Mouse (Mus musculus) CD4-positive, CD25-positive, alpha-beta regulatory T cell, adult 4 months (primary cell): ENCODE data around the gene Ank. TPM values are rescaled to one million over a fixed set of nuclear protein-coding genes. Genes with fewer than 3 reads are reported as not detected.

ENCODE experiments used
- ATAC-seq: one replicate; pipeline ENCODE4 v1.8.0; 2017
- polyA plus RNA-seq, 2 experiments: library from polyadenylated mRNA; unstranded; fragments of 100-300 nt; shearing (Covaris generic); gene quantifications; one replicate each; pipeline ENCODE4 v1.2.1; 2017

Gene Ank
- polyA plus RNA-seq, 2 experiments from 2014 or later = 15.2 to 16.9 TPM

DNA sequence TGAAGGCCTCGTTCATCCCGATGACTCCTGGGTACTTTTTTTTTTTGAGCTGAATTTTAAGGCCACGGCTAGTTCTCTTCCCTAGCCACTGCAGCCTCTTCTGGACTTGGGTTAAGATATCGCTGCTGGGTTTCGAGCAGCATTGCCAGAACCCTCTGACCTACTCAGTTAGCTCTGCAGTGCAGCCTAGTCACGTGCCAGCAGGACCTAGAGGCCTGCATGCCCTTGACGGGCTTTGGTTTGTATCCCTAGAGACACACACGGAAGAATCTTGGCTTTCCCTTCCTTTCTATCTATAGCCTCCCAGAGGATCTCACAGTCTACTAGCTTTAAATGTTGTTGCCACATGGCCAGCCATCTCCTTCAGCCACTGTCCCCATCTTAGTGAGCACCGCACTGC is 73.3 kb downstream of the Ank start:
- ATAC-seq = no peak

DNA sequence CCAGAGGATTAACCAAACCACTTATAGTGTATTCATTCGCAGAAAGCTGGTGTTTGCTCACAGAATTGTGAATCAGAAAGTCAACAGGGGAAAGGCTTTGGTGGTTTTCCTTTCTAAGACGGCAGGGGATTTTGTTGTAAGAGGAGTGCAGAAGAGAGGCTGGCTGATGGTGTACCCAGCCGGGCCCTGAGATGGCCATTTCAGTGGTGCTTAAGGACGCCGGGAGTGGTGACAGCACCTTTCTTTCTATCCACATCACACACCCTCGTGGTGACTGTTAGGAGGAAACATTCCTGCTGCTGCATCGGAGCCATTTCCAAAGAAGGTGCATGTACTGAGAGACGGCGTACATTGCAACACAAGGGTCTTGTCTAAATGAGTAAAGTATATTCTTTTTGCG is 78.7 kb downstream of the Ank start:
- ATAC-seq = no peak

DNA sequence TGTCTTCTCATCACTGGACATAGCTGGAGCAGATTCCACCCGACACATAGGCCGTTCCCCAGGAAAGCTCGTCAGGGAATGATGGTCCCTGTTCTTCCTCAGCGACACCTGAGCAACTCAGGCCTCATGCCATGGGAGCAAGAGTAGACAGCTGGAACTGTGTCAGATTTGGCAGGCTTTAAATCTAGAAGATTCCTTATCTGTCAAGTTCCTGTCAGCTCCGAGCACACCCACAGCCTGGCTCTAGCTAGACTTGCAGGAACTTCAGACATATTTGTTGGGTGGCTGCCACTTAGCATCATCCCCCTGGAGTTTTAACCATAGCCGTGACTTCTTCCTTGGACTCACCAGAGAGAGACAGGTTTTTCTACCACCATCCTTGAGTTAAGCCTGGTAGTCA is 81.6 kb downstream of the Ank start:
- no peak for ATAC-seq

DNA sequence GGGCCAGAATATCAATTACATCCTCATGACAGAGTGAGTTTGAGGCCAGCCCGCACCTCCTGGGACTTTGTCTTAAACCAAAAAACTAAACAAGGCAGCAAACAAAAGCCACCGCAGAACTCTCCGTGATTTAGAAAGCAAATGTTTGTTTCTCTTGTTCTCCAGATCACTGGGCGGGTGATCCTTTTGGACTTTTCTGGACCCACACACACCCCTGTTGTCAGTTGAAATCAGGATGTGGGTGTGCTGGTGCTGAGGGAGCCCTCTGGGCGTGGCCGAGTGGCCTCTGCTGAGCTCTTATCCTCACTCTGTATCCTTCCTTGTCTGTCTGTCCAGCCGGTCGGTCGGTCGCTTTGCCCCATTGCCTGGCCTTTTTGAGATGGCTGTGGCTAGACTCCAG is 82.6 kb downstream of the Ank start:
- ATAC-seq = no peak

DNA sequence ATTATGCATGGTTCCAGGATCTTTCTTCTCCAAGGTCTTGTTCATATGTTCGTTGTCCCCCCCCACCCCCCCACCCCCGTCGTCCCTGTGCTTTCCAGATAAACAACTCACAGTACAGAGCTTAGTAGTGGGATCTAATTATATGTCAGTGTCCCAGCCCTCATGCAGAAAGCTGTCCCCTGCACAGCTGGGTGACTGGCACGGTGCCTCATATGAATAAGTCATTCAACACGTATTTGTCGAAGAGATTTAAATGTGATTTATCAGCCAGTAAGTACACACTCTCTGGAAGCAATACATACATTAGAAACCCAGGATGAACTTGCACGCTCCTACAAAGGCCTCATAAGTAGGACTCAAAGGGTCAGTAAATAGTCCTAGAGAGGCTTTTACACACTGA is 83.4 kb downstream of the Ank start:
- ATAC-seq = no peak

DNA sequence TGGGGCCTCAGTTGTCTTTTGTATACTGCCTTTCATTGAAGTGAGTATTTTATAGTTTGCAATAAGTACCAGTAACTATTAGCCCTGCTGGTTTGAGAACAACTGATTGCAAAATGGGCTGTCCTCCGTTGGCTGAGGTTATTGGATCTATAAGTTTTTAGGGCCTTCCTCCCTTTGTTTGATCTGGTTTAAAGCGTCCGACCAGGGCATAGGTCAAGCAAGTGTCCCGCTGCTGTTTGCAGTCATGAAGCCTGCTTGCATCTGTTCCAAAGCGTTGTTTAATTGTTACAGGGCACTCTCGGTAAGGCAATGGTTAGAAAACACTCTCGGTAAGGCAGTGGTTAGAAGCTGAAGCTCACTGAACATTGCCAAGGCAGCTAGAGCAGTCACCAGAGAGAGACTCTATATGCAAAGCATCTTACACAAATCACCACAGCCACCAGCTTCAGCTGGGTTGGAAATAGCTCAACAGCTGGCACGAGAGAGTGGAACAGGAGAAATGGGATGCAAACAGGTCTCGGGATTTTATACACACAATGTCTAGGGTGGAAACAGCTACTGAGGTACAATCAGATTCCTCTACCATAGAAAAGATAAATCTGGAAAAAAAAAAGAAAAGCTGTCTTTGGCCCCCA is 84.0 kb downstream of the Ank start:
- no peak for ATAC-seq

DNA sequence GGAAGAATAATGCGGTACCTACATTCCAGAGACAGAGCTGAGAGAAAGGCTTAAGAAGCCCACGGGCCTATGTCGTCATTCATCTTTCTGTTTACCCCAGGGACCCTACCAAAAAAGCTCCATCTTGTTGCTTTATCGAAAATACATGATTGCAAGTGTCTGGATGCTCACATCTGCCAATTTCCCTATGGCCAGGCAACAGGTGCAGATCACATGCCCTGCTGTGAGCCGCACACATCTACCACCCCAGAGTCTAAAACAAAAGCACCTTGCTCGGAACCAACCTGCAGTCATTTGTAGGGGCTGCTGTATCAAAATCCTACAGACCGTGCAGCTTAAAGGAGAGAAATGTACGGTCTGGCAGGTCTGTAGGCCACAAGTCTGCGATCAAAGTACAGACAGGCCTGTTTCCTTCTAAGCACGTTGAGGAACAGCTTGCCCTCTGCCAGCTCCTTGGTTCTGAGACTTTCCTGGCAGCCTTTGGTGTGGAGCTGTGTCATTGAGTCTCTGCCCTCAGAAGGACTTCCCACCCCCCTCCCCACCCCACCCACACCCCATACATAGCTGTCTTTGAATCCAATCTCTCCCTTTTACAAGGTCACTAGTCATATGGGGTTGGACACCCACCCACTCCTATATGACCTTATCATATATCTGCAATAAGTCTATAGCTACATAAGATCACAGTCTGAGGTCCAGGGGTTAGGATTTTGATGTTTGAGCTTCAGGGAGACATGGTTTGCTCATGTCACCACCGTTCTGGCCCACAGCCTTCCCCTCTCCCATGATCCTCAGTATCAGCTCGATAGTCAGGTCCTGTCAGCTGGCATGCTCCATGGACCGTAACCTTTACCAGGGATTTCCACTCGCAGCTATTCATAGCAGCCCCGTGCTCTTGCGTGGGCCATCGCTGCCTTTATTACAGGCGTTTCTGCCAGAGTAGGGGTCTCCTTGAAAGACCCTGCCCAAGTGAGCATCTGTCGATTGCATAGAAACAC is 84.9 kb downstream of the Ank start:
- ATAC-seq = no peak

DNA sequence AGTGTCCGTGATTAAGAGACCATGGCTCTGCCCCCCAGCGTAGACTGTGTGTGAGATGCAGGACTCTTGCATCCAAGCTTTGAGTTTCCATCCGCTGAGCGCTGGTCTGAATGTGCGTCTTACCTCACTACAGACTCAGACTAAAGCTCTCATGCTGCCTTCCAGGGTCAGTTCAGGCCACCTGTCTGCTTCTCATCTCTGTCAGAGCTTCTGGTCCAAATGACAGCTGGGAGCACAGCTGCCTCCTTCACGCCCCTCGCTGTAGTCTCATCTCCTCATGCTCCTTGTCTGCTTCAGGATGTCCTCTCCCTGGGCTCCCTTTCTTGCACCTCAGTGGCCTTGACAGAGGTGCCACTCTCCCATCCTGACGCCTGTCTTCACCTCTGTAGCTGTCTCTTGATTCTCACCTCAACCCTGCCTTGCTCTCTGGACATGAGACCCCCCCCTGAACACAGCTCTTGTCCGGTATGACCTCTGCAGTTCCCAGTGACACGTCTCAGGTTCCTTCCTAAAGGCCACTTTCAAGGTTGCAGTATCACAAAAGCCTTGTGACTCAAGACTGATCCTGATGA is 85.7 kb downstream of the Ank start:
- no peak for ATAC-seq

DNA sequence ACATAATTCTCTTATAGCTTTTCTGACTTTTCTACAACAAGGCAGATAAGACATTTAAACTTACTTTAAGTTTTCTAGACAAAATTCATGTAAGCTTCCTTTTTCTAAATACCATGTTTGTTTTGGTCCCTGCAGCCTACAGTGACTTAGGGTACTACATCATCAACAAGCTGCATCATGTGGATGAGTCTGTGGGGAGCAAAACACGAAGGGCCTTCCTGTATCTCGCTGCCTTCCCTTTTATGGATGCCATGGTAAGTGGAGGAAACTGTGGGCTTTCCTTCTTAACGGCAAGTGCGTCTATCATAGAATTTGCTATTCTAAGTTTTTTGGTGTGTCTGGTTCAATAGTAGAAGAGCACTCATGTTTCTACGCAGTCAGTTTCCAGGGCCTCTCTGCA is 87.1 kb downstream of the Ank start:
- no peak for ATAC-seq

DNA sequence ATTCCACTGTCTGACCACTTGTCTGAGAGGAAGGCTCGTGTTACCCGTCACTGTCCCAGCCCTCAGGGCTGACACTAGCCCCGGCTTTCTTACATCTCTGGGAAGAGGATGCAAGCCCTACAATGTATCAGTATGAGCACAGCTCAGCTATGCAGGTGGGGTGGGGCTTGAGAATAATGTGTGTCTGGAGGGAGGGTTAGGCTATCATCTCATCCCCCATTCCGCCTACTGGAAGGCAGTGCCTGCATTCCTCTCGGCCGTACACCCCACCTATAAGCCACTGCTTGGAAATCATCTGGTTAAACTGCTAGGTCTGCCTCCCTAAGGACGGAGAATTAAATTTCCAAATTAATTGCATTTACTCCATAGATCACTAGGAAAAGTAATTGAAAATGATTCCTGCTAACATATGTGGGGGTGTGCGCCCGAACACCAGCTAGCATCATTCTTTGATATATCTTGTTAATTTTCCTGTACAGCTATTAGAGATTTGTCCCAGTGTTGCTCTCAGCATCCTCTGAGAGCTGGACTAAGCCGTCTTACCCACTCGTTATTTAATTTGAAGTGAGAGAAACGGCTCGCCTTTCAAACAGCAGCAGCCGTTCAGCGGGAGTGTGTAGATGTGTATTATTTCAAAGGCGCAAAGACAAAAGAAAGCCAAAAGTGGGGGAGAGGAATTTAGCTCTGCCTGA is 92.1 kb downstream of the Ank start:
- no peak for ATAC-seq

DNA sequence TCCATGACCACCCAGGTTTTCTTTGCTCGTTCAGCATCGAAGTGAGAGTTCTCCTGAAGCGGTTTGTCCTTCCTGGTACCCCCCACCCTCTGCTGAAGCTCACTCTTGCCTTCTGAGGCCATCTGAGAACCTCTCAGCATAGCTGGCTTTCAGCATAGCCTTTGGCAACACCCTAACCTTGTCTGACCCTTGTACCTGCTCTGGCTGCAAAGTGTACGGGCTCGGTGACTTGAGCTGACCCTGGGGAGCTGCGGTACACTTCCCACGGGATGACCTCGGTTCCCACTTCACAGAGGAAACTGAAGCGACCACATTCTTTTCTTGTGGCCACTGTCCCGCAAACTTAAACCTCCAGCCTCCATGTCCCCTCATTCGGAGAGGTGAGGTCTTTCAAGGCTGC is 93.8 kb downstream of the Ank start:
- ATAC-seq = no peak

DNA sequence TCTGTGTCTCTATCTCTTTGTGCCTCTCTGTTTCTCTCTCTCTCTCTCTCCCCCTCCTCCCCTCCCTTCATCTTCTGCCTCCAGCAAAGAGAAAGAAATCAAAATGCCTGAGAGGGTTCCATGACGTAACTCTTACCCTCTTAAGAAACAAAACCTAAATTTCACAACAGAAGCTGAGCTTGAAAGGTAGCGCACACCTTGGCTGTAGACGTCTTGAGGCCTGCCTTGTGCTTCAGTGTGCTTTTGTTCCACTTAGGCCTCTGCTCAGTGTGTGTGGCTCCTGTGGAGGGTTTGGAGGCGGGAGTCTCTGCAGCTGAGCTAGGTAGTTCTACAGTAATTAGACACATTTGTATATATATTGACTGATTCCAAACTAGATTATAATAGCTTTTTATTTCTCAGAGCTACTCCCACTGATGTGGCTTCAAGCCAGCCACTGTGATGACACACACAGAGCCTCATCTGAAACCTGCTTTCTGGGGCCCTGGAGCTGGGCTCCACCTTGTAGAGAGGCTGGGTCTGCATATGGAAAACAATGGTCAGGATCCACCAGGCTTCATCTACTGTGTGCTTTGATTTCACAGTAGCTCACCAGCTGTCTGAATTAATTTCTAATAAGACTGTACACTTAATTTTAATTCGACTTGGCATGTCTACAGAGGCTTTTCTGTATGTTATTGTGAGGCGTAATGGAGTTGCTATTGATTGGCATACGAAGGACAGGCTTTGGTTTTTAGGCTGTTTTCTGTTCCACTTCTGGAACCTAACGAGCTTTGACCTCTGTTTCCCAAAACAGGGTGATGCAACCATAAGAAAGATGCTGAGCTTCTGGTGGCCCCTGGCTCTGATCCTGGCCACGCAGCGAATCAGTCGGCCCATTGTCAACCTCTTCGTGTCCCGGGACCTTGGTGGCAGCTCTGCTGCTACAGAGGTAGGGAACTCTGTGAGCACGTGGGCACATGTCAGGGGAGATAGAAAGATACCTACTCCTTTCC is 97.9 kb downstream of the Ank start:
- peak; percentile 58 for ATAC-seq

DNA sequence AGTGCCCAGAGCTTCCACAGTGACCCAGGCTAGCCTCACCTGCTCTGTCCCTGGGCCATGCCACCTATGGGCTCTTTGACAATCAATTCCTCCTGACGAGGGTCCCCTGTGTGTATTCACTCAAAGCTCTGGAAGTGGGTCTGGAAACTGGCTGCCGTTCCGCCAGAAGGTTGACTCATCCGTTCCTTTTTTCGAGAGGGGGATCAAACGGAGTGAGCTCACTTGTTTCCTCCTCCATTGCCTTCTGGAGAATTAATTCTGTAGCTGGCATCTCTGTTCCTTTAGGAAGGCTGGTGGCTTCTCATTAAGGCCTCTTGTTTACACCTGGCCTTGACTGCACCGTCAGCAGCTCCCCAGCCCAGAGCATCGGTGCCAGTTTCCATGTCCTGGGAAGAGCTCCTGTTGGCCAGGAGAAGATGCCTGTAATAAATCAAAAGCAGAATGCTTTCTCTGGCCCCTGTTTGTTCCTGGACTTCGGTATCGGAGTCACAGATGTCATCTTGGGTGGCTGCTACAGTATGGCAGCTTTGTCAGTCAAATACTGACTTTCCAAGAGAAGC is 99.2 kb downstream of the Ank start:
- ATAC-seq = no peak

DNA sequence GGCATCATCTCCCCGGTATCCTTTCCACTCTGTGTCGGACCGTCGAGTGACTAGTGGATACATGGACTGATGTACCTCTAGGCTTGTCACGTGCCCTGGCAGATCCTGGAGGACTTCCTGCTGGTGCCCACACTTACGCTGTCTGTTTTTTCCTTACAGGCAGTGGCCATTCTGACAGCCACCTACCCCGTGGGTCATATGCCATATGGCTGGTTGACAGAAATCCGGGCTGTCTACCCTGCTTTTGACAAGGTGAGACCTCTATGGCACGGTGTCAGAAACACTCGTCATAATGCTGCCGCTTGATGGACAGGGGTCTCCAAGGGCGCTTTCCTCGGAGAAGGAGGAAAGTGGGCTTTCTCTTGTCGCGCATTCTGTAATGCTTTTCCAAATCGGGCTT is 100.9 kb downstream of the Ank start:
- no peak for ATAC-seq

DNA sequence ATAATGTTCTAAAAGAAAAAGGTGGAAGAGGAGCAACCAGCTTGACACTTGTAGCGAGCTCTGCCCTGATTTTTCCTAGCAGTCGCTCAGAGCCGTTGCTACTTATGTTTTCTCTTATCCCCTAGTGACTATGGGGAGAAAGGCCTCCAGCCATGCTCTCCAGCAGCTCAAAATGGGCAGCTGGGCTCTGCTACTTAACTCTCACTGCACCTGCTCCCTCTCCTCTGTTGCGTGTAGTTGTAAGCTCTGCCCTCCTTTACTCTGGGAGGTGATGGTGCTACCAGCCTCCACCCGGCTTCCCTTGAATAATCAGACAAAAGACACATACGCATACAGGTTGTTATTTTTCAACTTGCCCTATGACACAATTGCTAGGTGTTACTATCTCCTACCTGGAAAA is 101.9 kb downstream of the Ank start:
- no peak for ATAC-seq

DNA sequence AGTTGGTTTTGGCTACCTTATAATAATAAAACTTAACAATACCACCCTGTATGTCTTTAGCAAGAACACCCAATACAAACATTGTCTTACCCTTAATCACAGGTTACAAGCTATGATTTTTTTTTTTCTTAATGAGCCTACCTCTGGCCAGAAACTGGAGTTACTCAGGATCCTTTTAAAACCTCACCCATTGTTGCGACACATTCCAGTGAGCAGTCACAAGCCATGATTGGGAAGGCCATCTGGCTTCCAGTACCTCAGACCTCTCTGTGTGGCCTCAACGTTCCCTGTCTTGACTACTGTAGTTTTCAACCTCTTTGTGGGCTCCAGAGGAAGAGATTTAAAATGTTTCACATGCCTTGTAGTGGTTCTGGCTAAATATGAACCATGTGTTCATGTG is 103.4 kb downstream of the Ank start:
- no peak for ATAC-seq

DNA sequence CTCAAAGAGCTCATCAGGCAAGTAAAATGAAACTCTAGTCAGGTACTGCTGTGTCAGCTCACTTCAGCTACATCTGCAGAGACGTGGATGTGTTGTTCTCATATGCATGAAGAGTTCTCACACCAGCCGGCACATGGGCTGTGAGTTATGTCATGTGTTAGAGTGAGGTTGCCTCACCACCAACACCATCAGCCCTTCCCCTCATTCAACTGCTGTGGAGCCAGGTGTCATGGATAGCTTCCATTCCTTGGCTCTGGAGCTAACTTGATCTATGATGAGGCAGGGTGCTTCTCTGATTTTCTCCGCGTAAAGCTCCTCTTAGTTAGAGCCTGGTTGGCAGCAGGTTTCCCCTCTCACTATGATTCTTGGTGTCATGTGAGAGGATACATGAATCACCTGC is 103.9 kb downstream of the Ank start:
- no peak for ATAC-seq

DNA sequence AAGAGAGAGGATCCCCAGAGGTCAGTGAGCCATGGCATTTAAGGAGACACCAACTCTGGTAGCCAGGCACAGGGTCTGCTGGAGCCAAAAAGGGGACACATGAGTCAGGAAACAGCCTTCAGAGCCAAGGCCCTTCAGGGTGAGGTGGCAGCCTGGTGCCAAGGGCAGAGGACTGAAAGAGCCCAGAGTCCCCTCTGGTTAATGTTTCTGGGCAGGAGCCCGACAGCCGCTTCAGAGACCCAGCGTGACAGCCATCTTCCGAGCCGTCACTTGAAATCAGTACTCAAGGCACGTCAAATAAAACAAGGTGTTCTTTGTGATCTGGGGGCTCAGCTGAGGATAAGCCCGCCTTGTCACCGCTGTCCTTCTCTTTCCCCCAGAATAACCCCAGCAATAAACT is 104.7 kb downstream of the Ank start:
- no peak for ATAC-seq

DNA sequence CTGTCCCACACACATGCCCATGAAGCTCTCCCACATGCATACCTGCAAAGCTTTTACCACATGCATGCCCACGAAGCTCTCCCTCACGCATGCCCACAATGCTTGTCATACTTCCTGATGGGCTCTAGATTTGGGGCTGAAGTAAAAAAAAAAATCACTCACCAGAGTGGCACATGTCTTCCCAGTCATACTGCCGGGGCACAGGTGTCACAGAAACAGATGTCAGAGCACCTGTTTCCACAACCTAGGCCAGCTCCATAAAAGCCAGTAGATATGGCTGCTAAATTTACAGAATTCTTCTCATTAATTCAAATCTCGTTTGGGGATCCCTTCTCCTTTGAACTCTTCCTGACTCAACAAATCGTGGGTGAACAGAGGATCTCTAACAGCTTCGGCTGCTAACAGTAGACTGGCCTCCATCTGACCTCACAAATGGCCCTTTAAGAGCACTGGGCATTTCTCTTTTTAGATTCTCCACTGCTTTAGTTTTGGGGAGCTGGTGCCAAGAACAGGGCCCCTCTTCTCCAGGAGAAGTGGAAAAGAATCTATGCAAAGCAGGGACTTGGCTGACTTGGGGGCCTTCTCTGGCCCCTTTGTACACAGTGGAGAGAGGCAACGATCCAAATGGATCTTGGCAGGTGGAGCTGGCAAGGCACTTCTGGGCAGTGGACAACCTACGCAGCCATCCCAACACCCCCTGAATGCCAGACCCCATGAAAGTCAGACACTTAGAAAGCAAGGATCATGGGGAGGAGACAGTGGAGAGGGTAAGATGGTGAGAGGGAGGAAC is 108.7 kb downstream of the Ank start:
- no peak for ATAC-seq

DNA sequence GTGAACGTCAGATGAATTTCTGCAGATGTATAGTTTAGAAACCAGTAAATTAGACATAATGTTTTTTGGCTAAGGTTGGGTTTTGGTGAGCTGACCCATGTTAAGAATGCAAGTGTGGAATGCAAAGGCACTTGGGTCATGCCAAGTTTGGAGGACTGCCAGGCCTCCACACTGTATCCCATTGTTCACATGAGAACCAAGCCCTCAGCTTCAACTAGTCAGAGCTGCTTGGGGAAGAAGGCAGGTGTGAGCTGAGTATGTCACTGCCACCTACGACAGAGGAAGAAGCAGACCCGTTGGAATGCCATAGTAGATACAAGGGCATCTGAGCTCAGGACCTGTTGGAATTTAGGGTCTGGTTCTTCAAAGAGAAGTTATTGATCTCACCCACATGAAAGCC is 109.5 kb downstream of the Ank start:
- ATAC-seq = no peak

DNA sequence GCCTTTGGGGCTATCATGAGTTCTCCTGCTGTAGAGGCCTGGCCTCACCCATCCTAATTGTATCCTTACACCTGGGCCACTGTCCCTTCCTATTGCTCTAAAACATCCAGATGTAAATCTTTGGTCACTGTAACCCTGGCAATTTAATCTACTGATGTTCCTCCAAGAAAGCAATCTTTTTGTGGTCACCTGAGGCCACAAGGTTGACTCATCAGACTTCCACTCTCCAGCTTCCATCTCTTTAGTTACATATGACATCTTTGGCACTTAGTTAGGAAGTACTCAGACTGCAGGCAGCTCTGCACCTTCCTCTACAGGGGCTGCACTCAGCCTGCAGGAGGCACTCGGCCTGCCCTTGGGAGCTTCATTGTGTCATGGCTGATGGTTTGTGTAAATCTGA is 110.4 kb downstream of the Ank start:
- no peak for ATAC-seq
